Mouse (Mus musculus): ENCODE measurements at regions not wholly inside any gene's neighbourhood (a gene's known extent, or its start where the extent isn't known, plus 50 kb on each side); places are given as distances from the start of the nearest gene placed in this dataset.

GRCm38 (mm10) chr11:56201844-56202243 lies 161.0 kb upstream of the Nmur2 start:
- TF ChIP-seq CTCF (IDR thresholded peaks at IDR 0.05; ENCODE audit: insufficient read depth, low read length) (no peak), POLR2A (IDR thresholded peaks at IDR 0.05; ENCODE audit: borderline replicate concordance, extremely low read depth, low read depth, low read length) (no peak)
